Mouse (Mus musculus): Measurements from ENCODE around the gene Relb.

Gene Relb

GRCm38 (mm10) chr7:19557086-19557485 lies 72.2 kb downstream of the Relb start:
- no peak for DNase-seq (ENCODE audit: low spot score in 2 of 2)

Measured in spleen, postnatal 4 days (tissue).